Mouse (Mus musculus): ENCODE measurements at regions not wholly inside any gene's neighbourhood (a gene's known extent, or its start where the extent isn't known, plus 50 kb on each side); places are given as distances from the start of the nearest gene placed in this dataset.

DNA sequence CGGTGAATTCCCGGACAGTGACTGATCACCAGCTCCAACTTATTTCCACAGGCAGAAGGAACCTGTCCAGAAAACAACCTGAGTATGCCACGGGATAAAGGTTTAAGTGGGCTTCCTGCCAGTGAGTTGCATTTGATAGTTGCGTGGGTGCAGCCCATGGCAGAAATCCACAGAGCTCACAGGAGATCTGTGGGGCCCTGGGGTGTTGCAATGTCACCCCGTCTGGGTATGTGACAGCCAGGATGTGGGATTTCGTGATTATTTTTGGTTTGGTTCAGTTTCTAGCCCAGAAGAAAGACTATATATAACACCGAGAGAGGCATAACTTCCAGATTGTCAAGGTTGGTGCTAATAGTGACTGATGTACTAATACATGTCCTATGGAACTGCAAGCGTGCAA lies 82.0 kb upstream of the Papolg start:
- TF ChIP-seq EP300 (IDR thresholded peaks at IDR 0.05; ENCODE audit: low read depth) (no peak), CTCF (IDR thresholded peaks at IDR 0.05; ENCODE audit: low read depth) (no peak)
- Histone ChIP-seq H3K27ac (ENCODE audit: low read depth) (no peak overlapping the region), H3K36me3 (replicated peaks; ENCODE audit: control insufficient read depth, insufficient read depth, low read length) (no peaks in the 10 kb centered on the region), H3K4me2 (ENCODE audit: low read depth, low read length) (no peak overlapping the region), H3K4me1 (ENCODE audit: control insufficient read depth, insufficient read depth) (no peaks in the 10 kb centered on the region), H3K9me3 (replicated peaks; ENCODE audit: control insufficient read depth, low read length) (no peaks in the 10 kb centered on the region), H3K4me3 (ENCODE audit: low read depth, low read length) (no peak overlapping the region), H3K27me3 (ENCODE audit: control insufficient read depth, insufficient read depth, low read length) (no peaks in the 10 kb centered on the region), H3K9ac (replicated peaks; ENCODE audit: low read depth, low read length) (no peak overlapping the region)
- WGBS, result 44% methylated on average over 8 of the region's 8 CpGs
- ATAC-seq (ENCODE audit: insufficient read depth, low read depth), result no peak
- no peak for DNase-seq (ENCODE audit: low spot score)

GRCm38 (mm10) chr11:23954323-23954722 lies 59.3 kb upstream of the Papolg start:
- Histone ChIP-seq H3K4me1 (ENCODE audit: control insufficient read depth, insufficient read depth) (no peaks in the 10 kb centered on the region), H3K27ac (ENCODE audit: low read depth) (no peak overlapping the region), H3K9me3 (replicated peaks; ENCODE audit: control insufficient read depth, low read length) (peaks cover 10% of the 10 kb centered on the region; the same call in 1 of the 2 replicates), H3K4me2 (ENCODE audit: low read depth, low read length) (peak overlapping the region; percentile 43), H3K4me3 (ENCODE audit: low read depth, low read length) (peak overlapping the region; percentile 17; the same call in 1 of the 2 replicates), H3K36me3 (replicated peaks; ENCODE audit: control insufficient read depth, insufficient read depth, low read length) (no peaks in the 10 kb centered on the region), H3K9ac (replicated peaks; ENCODE audit: low read depth, low read length) (no peak overlapping the region), H3K27me3 (ENCODE audit: control insufficient read depth, insufficient read depth, low read length) (no peaks in the 10 kb centered on the region)
- WGBS, result under 1% methylated on average over 4 of the region's 4 CpGs
- TF ChIP-seq EP300 (IDR thresholded peaks at IDR 0.05; ENCODE audit: low read depth) (no peak), CTCF (IDR thresholded peaks at IDR 0.05; ENCODE audit: low read depth) (peak; percentile 45)
- DNase-seq (ENCODE audit: low spot score) (peak; percentile 30), ATAC-seq (ENCODE audit: insufficient read depth, low read depth) (no peak)

GRCm38 (mm10) chr11:23945966-23946365 lies 50.9 kb upstream of the Papolg start:
- TF ChIP-seq CTCF (IDR thresholded peaks at IDR 0.05; ENCODE audit: low read depth), result no peak
- no peak for TF ChIP-seq EP300 (IDR thresholded peaks at IDR 0.05; ENCODE audit: low read depth)
- no peak for DNase-seq (ENCODE audit: low spot score)
- H3K36me3 ChIP-seq (replicated peaks; ENCODE audit: control insufficient read depth, insufficient read depth, low read length), result no peaks in the 10 kb centered on the region
- H3K4me3 ChIP-seq (ENCODE audit: low read depth, low read length), result no peak overlapping the region
- H3K4me2 ChIP-seq (ENCODE audit: low read depth, low read length), result no peak overlapping the region
- H3K9me3 ChIP-seq (replicated peaks; ENCODE audit: control insufficient read depth, low read length), result no peaks in the 10 kb centered on the region
- ATAC-seq (ENCODE audit: insufficient read depth, low read depth), result no peak
- H3K9ac ChIP-seq (replicated peaks; ENCODE audit: low read depth, low read length), result no peak overlapping the region
- H3K27me3 ChIP-seq (ENCODE audit: control insufficient read depth, insufficient read depth, low read length), result no peaks in the 10 kb centered on the region
- no peaks in the 10 kb centered on the region for H3K4me1 ChIP-seq (ENCODE audit: control insufficient read depth, insufficient read depth)
- no peak overlapping the region for H3K27ac ChIP-seq (ENCODE audit: low read depth)
